Mouse (Mus musculus) heart, postnatal 14 days (tissue): Measurements from ENCODE around the gene Serpinb1b. TPM values are rescaled to one million over a fixed set of nuclear protein-coding genes. Genes with fewer than 3 reads are reported as not detected.
"Not testable (repeated sequence)": the region's sequence is repeated elsewhere in the genome, so short reads cannot be mapped to it uniquely, and the experiment has no call there.

ENCODE experiments used
- DNase-seq, 2 experiments: peaks; one replicate each; pipeline ENCODE4 v3.0.0; 2021 to 2022
- intact Hi-C: fragments of 180-260 bp; cut with DNase I; formaldehyde crosslinking; loops from one replicate; pipeline ENCODE4 v1.15.1; 2025
- long read RNA-seq, 2 experiments: library from polyadenylated mRNA; stranded (forward); transcript quantifications; one replicate each; pipeline ENCODE4 v2.0.0; 2021
- total RNA-seq, 2 experiments: library from RNA; stranded (reverse); gene quantifications; 2 replicates each; pipeline ENCODE4 v1.2.3; 2021

The Serpinb1b gene
- not detected for total RNA-seq
- long read RNA-seq, experiment 1 = 0 reads
- long read RNA-seq, experiment 2 = 0 reads

- intact Hi-C loops = loop anchor here (2.0 kb wide), 1 partner anchor 75 kb away; the partner anchor contains the start of gene Serpinb9
- no peak for DNase-seq
Measured at GRCm38 (mm10) chr13:33078056-33078705, at the start of gene Serpinb1b. Gene Serpinb1b, plus strand, starts transcription at chr13:33078575.

DNA sequence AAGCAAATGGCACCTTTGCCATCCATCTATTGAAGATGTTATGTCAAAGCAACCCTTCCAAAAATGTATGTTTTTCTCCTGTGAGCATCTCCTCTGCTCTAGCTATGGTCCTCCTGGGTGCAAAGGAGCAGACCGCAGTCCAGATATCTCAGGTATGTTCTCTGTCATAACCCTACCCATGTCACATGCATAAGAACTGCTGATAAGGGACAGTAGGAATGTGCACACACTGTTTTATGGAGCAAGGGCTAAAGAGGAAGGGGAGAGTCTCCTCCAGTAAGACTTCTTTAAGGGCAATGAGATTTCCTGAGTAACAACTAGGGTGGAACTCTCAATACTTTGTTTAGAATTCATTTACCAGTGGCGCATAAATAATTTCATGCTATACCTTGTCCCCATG is 48.9 kb upstream of the Serpinb1b start:
- intact Hi-C loops, DNase-seq: not testable (repeated sequence)

DNA sequence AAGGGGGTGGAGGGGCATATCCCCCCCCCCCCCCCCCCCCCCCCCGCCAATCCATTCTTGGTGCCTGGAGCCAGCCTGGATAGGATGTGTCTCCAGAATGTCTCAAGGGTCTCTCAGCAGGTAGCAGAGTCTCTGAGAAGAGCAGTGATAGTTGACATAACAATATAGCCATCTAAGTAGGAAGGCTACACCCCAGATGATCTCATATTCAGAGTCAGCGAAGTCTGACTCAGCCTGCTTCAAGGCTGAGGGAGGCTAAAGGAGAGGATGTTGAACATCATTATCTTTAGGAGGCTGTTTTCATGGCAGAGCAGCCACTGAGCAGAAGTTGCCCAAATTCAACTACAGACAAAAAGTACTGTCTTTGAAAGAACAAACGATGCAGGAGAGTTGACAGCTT is 48.1 kb upstream of the Serpinb1b start:
- no peak for DNase-seq
- intact Hi-C loops = no loop called here

DNA sequence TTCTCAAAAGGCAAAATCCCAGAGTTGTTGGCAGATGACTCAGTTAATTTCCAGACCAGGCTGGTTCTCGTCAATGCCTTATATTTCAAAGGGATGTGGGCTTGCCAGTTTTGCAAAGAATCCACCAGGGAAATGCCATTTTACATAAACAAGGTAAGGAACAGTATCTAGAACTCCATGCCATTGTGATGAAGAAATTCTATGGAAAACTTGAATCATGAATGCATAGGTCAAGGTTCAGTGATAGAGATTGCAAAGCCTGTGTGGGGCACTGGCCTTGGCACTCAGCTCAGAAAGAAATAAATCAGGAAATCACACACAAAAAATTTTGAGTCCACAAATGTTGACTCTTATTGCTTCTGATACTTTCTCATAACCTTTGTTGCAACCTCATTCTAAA is 42.9 kb upstream of the Serpinb1b start:
- DNase-seq = no peak
- intact Hi-C loops = no loop called here

DNA sequence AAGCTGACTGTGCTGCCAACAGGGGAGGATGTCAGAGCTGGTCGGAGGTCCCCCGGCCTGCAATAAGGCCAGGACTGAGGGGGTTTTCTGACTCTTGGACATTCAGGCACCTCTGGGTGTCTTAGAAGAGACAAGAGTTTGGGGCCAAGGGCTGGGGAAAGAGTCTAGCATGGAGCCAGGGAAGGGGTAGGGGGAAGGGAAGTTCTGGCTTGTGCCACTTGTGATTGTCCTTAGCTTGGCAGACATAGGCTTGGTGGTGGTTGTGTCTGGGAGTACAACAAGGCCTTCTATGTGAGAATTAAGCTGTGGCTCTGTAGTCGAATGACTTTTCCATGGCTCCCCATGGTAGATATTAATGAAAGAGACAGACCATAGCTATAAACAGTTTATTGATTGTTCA is 34.8 kb upstream of the Serpinb1b start:
- DNase-seq = no peak
- intact Hi-C loops = no loop called here

DNA sequence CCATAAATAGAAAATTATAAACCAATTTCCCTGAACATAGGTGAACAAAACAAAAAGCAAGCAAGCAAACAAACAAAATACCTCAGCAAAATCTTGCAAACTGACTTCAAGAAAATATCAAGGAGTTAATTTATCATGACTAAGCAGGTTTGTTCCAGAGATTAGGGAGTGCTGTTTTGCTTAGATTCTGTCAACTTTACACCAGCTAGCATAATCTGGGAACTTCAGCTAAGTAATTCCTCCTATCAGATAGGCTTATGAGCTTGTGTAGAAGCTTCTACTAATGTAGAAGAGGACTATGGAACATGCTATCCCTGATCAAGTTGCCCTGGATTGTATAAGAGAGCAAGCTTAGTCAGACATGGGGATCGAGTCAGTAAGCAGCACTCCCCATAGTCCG is 31.1 kb upstream of the Serpinb1b start:
- intact Hi-C loops = no loop called here
- DNase-seq = no peak

GRCm38 (mm10) chr13:33048187-33048586 is 30.2 kb upstream of the Serpinb1b start:
- DNase-seq = no peak
- intact Hi-C loops = no loop called here

DNA sequence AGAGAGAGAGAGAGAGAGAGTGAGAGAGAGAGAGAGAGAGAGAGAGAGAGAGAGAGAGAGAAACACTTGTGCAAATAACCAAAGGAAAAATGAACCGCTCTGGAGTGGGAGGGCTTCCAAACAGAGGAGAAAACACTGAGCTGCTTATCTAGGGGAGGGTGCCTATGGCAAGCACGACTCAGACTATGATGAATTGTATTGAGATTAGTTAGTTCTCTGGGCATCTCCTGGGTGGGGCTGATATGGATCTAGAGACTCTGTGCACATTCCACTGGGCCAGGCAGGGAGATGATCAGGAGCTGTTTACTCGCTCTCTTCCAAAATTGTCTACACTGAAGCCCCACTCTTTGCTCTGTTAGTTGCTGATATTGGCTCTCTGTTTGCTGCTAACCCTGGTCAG is 26.7 kb upstream of the Serpinb1b start:
- intact Hi-C loops = no loop called here
- no peak for DNase-seq

DNA sequence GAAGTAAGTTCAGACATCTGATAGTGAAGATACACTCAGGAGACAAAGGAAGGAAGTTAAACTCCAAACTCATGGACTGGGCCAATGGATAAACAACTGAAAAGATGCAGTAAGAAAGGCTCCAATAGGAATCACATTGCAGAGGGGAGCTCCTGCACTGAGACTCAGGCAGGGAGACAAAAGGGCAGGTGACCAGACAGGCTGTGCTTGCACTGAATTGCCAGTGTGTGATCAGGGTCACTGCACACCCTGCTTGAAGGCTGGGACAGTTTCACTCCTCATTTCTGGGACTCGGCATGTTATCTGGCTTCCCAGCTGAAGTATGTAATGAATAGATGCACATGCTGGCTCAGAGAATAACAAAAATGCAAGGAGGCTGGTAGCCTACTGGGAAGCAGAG is 15.3 kb upstream of the Serpinb1b start:
- intact Hi-C loops = no loop called here
- DNase-seq = no peak

DNA sequence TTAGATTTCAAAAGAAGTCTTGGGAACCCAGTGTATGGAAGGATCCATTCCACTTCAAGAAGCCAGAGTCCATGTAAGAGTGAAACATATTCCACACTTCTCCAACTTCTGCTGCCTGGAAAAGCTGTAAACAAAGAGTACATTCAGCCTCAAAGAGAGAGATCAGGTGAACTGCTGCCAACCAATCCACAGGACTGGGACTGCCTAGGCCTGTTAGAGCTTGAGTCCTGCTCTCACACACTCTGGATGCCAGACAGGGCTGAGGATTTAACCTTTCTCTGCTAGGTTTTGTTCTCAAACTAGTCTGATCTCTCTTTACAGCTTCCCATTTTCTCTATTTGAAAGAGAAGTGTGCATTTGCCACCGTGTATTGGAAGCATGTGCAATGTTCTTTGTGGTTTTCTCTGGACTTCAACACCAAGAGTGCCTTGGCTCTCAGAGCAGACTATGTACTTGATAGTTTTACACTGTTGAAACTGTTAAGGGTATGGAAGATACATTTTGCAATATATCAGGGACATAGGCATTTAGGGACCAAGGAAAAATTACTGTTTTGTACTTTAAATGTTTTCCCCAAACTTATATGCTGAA is 10.9 kb upstream of the Serpinb1b start:
- intact Hi-C loops = no loop called here
- DNase-seq = no peak

DNA sequence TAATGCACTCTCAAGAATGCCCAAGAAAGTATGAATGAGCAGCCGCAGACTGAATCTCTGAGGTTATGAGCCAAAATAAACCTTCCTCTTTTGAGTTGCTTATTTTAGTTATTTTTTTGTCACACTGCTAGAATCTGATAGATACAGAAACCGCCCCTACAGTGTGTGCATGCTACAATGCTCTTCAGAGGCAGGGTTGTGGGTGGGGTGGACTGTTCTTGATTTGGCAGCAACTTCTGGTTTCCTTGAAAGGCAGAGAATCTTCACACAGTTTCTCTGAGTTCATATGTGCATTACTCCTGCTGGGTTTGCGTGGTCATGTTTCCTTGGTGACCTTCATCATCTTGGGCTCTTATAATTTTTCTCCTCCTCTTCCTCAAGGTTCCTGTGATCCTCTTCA is 10.2 kb upstream of the Serpinb1b start:
- no peak for DNase-seq

DNA sequence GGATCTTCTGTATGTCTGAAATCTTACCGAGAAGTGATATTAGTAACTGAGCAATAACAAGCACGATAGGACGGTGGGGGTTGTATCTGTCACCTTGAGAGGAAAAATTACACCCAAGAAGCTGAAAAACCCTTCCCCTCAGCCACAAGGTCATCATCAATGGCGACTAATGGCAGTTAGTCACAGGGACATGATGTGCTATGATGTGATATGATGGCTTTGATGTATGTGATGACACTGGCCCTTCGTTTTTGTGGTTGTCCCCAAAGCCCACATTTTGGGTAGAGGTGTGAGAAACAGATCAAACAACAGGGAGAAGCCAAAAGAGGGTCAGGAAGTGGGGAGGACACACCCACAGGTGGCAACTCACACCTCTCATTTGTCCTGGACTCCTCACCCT is 6.6 kb upstream of the Serpinb1b start:
- DNase-seq = no peak
- intact Hi-C loops = loop anchor here (5.0 kb wide), 1 partner anchor 104 kb away; the partner anchor contains the start of gene Serpinb6b

More for the DNA sequence above, 10.2 kb upstream of the Serpinb1b start:
- intact Hi-C loops = no loop called here

DNA sequence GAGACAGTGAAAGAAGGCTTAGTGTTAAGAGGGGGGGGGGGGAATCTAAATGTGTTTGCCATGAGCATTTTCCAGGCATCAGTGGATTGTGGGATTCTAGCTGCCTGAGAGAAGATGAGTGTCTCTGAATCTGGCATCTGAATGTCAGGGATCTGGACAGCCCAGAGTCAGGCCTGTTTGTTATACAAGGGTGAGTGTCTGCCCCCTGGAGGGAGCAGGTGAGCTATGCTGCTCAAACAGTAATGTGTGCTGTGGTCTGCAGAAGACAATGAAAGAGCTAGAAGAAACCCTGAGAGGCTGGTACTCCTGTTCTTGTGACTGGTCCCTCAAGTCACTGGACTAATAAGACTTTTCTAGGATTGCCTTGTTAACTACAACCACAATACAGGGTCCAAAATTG is 4.3 kb upstream of the Serpinb1b start:
- intact Hi-C loops = loop anchor here (1.0 to 5.0 kb wide), 2 partner anchors 107 to 171 kb away; partner anchors contain the start of gene Serpinb6b
- peak; percentile 53 to 63 for DNase-seq

GRCm38 (mm10) chr13:33076247-33076646 is 2.1 kb upstream of the Serpinb1b start:
- DNase-seq = no peak

DNA sequence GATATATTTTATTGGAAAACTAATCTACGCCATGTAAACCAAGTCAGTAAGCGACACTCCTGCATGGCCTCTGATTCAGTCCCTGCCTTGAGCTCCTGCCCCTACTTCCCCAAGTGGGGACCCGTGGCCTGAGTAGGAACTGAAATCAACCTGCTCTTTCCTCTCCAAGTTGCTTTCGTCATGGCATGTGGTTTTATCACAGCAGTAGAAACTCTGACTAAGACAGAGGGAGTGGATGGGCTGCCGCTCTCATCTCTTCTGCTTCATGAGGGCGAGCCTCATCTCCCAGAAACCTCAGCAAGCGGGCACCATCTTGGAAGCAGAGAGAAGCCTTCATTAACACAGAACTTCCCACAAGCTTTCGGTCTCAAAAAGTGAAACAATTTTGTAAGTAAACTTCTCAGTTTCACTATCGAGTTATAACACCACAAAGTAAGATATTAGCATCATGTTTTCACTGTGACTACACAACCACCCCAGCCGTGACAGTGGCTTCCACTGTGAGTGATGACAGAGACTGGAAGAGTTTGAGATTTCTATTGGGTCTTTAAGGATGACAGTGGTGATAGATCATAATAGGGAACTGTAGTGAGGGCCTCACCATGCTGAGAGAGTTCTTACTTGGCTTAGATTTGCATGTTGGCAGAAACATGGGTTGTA is 1.2 kb upstream of the Serpinb1b start:
- DNase-seq = no peak
- intact Hi-C loops = no loop called here

More at GRCm38 (mm10) chr13:33076247-33076646, 2.1 kb upstream of the Serpinb1b start:
- intact Hi-C loops = no loop called here

DNA sequence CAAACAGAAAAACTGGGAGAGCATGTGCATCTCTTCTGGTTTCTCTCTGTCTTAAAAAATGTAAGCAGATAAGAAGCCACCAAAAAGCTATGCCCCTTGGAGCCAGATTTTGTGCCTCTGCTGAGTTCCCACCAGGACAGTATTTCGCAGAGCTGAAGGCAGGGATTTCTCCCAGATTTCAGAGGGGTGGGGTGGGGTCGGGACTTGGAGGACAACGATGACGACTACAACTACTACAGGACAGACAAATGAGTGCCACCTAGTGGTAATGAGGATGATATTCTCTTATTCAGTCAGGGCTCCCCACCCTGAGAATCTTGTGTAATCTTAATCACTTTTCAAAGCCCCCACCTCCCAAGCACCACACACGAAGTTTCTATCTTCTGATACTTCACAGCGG is 1.0 kb downstream of the Serpinb1b start:
- peak in 1 of 2 experiments; percentile 12 for DNase-seq
- intact Hi-C loops = loop anchor here (1.0 to 2.0 kb wide), 2 partner anchors 77 to 176 kb away; partner anchors contain the start of gene Serpinb9

DNA sequence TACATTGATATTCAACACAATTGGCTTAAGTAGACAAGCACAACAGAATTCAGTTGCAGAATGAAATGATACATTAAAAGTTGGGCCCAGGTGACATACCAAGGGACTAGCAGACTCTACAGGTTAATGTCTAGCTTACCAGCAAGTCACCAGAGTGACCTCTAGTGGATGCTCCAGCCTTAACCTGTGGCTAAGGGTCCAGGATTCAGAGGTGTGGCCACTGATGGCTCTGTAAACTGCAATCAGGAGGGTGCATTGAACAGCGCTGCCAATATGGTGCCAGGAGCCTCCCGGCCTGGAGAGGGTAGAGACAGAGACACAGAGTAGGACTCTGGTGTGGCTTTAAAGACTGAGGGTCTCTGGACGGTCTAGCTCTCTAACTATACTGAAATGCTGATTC is 2.0 kb downstream of the Serpinb1b start:
- intact Hi-C loops = loop anchor here (5.0 kb wide), 1 partner anchor 682 kb away; no protein-coding TSS in a partner anchor
- peak in 1 of 2 experiments; percentile 32 for DNase-seq

DNA sequence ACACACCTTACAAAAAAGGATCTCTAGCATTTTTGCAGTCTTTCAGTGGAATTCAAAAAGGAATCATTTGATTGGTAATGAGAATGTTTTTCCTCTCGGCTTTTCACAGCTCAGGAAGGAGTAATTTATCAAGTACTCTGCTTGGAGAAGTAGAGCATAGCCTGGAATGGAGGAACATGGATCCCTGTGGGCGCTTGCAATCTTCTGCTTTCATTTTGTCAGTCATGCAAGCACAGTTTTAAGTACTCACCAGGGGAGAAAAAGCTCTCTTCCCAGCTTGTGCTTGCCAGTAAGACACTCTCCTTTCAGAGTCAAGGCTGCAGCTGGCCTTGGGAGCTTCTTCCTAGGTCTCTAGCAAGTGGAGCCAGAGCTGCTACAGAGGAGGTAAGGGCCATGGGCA is 5.5 kb downstream of the Serpinb1b start:
- intact Hi-C loops = loop anchor here (5.0 kb wide), 1 partner anchor 678 kb away; no protein-coding TSS in a partner anchor
- DNase-seq = no peak

DNA sequence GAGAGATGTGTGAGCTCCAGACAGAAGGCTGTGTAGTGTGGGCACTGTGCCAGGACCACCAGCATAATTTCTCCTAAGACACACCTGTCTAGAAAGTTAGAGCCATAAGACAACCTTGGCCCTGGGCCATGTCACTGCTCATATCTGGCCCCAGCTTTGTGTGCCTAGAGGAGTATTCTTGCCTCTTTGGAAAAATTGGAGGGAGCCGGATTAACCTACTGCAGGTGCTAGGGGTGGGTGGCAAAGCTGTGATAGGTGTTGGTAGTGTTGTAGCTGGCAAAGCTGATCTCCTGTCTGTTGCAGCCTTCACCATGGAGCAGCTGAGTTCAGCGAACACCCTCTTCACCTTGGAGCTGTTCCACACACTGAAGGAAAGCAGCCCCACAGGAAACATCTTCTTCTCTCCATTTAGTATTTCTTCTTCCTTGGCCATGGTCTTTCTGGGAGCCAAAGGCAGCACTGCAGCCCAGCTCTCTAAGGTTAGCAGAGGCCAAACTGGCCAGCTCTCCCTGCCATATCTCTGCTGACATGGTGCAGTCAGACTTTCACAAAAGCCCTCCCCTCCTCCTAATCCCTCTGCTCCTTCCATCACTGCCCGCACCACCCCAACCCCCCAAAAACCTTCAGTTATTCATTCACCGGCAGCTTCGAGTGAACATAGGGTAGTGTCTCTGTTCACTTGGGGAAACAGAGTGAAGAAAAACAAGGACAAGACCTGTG is 6.8 kb downstream of the Serpinb1b start:
- intact Hi-C loops = loop anchor here (5.0 kb wide), 1 partner anchor 677 kb away; no protein-coding TSS in a partner anchor

GRCm38 (mm10) chr13:33085695-33086432 is 7.5 kb downstream of the Serpinb1b start:
- peak; percentile 23 to 53 for DNase-seq
- intact Hi-C loops = no loop called here

More for the DNA sequence above, 6.8 kb downstream of the Serpinb1b start:
- DNase-seq = no peak
